Mouse (Mus musculus) hindbrain, embryonic 10.5 days (tissue): ENCODE data around the gene Srsf6. TPM values are rescaled to one million over a fixed set of nuclear protein-coding genes. Genes with fewer than 3 reads are reported as not detected.

Experiments used
- DNase-seq: peaks from one replicate; pipeline ENCODE4 v3.0.0-alpha.2; 2017; ENCODE audit warnings: low spot score
- H3K27ac ChIP-seq: fragments of 300-500 bp; sonication (generic); 2 replicates; pipeline ENCODE4 v1.5.1; 2016; ENCODE audit warnings: mild to moderate bottlenecking, moderate library complexity
- H3K27me3 ChIP-seq: fragments of 300-500 bp; sonication (generic); 2 replicates; pipeline ENCODE4 v1.6.1; 2016; ENCODE audit warnings: mild to moderate bottlenecking; ENCODE audit not compliant: poor library complexity, insufficient read depth, severe bottlenecking
- H3K36me3 ChIP-seq: fragments of 300-500 bp; sonication (generic); 2 replicates; pipeline ENCODE4 v1.6.1; 2016; ENCODE audit warnings: mild to moderate bottlenecking, moderate library complexity
- H3K4me1 ChIP-seq: fragments of 300-500 bp; sonication (generic); replicated peaks from 2 replicates; pipeline ENCODE4 v1.6.1; 2016; ENCODE audit warnings: mild to moderate bottlenecking
- H3K4me3 ChIP-seq: fragments of 300-500 bp; sonication (generic); 2 replicates; pipeline ENCODE4 v1.5.1; 2016; ENCODE audit warnings: mild to moderate bottlenecking, moderate library complexity
- H3K9me3 ChIP-seq: fragments of 300-500 bp; sonication (generic); 2 replicates; pipeline ENCODE4 v1.6.1; 2016; ENCODE audit warnings: mild to moderate bottlenecking, moderate library complexity
- WGBS: fragments of 180-500 bp; shearing (Covaris S2); methylation state at CpG from one replicate; pipeline ENCODE4 v1.1.7; 2016; 5-methylcytosine and 5-hydroxymethylcytosine counted together
- polyA plus RNA-seq: library from polyadenylated mRNA; unstranded; fragments of >200 nt; fragmentation: Nextera tagmentation; extraction: Ambion mirVana; gene quantifications from 2 replicates; pipeline ENCODE4 v1.2.1, GENCODE M21; 2016

Gene Srsf6
- polyA plus RNA-seq, 1 experiment from 2014 or later = 257 TPM

DNA sequence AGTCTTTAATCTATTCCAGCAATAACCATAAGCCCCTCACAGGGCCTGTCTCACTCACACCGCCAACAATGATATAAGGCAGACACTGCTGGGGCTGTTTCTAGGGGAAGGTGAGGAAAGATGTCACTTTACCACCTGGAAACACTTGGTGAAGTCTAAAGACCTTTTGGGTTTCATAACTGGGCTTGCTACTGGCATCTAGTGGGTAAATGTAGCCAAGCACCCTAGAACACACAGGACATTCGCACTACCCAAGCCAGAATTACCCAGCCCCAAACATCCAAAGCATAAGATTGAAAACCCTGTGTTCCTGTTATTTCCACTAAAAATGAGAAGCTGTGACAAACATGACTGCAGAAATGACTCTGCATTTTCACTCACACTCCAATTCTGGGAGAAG, 16.8 kb upstream of the Srsf6 start:
- no peak overlapping the region for H3K4me3 ChIP-seq
- no peak overlapping the region for H3K27ac ChIP-seq
- H3K36me3 ChIP-seq = no peaks in the 10 kb centered on the region
- WGBS = 66% methylated on average over 2 of the region's 2 CpGs
- no peak for DNase-seq
- H3K4me1 ChIP-seq = peaks cover 4% of the 10 kb centered on the region; the same call in 1 of the 2 replicates
- no peaks in the 10 kb centered on the region for H3K27me3 ChIP-seq
- H3K9me3 ChIP-seq = no peaks in the 10 kb centered on the region

DNA sequence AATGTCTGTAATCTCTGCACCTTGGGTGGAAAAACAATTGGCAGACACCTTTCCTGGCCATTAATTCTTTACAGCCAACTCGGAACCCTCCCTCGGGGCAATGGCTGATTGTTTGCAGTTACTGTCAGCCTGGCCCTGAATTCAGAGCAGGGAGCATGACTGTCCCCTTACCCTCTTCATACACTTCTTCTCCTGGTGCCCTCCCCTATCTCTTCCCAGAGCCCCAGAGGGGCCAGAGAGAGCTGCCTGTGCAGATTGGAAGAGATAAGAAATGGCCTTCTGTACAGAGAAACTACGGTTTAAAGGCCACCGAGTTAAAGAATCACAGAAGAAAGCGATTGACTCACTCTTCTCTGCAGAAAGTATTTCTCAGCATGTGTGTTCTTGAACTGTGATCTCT, 11.4 kb upstream of the Srsf6 start:
- no peak for DNase-seq
- Histone ChIP-seq H3K9me3 (no peaks in the 10 kb centered on the region), H3K36me3 (no peaks in the 10 kb centered on the region), H3K4me1 (peaks cover 3% of the 10 kb centered on the region; the same call in 1 of the 2 replicates), H3K4me3 (no peak overlapping the region), H3K27me3 (no peaks in the 10 kb centered on the region), H3K27ac (no peak overlapping the region)
- 80% methylated on average over 5 of the region's 5 CpGs for WGBS

DNA sequence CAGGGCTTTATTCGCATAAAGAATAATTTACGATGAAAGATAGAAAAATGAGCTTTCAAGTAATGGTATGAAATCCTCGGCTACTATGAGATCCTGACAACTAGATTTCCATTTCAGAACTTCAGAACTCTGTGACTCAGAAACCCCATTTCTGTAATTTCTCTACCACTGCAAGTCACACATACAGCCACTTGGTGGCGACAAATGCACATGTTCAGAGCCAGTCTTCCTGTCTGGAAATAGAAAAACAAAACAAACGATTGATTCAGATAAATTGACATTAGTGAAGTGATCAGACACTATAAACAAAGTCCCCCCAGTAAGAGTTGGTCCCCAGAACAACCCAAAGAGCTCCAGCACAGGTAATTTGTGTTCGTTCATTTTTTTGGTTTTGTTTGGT, 9.1 kb upstream of the Srsf6 start:
- no peak for DNase-seq
- no peaks in the 10 kb centered on the region for H3K36me3 ChIP-seq
- no peaks in the 10 kb centered on the region for H3K9me3 ChIP-seq
- H3K4me3 ChIP-seq = no peak overlapping the region
- 18% methylated on average over 6 of the region's 6 CpGs for WGBS
- H3K27me3 ChIP-seq = no peaks in the 10 kb centered on the region
- H3K4me1 ChIP-seq = peaks cover 3% of the 10 kb centered on the region; the same call in 1 of the 2 replicates
- no peak overlapping the region for H3K27ac ChIP-seq

DNA sequence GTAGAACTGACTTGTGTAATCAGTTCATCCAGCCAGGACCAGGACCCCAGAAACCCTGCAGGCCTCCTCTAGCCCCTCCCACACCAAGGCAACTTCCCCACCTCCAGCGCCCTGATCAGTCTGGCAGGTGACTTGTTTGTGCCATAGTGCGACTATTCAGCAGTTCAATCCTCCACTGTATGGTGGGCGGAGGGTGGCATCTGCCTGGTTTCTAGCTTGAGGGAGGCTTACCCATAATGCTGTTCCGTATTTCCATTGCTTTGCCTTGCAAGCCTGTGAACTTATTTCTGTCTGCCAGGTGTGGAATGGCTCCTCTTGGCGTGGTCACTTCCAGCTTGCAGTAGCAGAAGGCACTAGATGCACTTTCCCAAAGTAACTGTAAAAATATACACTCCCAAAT, 8.5 kb upstream of the Srsf6 start:
- peaks cover 3% of the 10 kb centered on the region; the same call in 1 of the 2 replicates for H3K4me1 ChIP-seq
- H3K27me3 ChIP-seq = no peaks in the 10 kb centered on the region
- no peak overlapping the region for H3K27ac ChIP-seq
- H3K9me3 ChIP-seq = no peaks in the 10 kb centered on the region
- no peak for DNase-seq
- H3K4me3 ChIP-seq = no peak overlapping the region
- no peaks in the 10 kb centered on the region for H3K36me3 ChIP-seq
- 76% methylated on average over 5 of the region's 5 CpGs for WGBS

DNA sequence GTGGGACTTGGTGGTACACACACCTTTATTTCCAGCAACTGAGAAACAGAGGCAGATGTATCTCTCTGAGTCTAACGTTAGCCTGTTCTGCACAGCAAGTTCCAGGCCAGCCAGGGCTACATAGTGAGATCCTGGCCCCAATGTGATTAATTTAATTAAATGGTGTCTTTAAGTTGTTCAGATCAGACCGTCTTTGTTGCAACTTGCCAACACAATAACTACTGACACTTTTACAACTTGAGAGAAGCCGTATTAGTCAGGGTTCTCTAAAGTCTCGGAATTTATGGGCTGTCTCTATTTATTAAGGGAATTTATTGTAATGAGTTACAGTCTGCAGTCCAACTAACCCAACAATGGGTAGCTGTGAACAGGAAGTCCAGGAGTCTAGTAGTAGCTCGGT, 7.2 kb upstream of the Srsf6 start:
- 87% methylated on average over 5 of the region's 5 CpGs for WGBS

GRCm38 (mm10) chr2:162927918-162928585, 3.3 kb upstream of the Srsf6 start:
- Histone ChIP-seq H3K36me3 (peaks cover 11% of the 10 kb centered on the region), H3K4me1 (peaks cover 16% of the 10 kb centered on the region), H3K27me3 (peaks cover 12% of the 10 kb centered on the region), H3K27ac (no peak overlapping the region), H3K4me3 (no peak overlapping the region), H3K9me3 (no peaks in the 10 kb centered on the region)
- no peak for DNase-seq
- WGBS = 64% methylated on average over 3 of the region's 3 CpGs

More for the DNA sequence above, 7.2 kb upstream of the Srsf6 start:
- no peaks in the 10 kb centered on the region for H3K36me3 ChIP-seq
- peaks cover 6% of the 10 kb centered on the region; the same call in 1 of the 2 replicates for H3K27me3 ChIP-seq
- H3K4me3 ChIP-seq = no peak overlapping the region
- no peak overlapping the region for H3K27ac ChIP-seq
- DNase-seq = no peak
- H3K4me1 ChIP-seq = no peaks in the 10 kb centered on the region
- no peaks in the 10 kb centered on the region for H3K9me3 ChIP-seq

DNA sequence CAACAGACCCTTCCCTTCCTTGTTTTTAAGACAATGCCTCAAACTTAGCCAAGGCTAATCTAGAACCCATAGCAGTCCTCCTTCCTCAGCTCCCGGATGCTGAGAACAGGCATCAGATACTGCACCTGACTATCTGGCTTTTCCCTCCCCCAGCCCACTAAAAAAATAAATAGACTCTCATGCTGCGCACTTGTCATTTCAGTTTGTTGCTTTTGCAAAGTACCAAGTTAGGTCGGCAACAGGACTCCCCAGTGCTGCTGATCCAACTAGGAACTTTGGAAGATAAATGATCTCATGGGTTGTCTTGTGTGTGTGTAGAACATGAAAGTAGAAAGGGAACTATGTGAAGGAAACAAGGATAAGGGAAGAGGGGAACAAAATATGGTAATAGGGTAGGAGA, 1.6 kb upstream of the Srsf6 start:
- WGBS = 77% methylated on average over 3 of the region's 3 CpGs
- H3K9me3 ChIP-seq = no peaks in the 10 kb centered on the region
- H3K4me1 ChIP-seq = peaks cover 20% of the 10 kb centered on the region
- no peak for DNase-seq
- no peak overlapping the region for H3K4me3 ChIP-seq
- no peak overlapping the region for H3K27ac ChIP-seq
- H3K27me3 ChIP-seq = peaks cover 12% of the 10 kb centered on the region
- H3K36me3 ChIP-seq = peaks cover 28% of the 10 kb centered on the region

- H3K27me3 ChIP-seq = peaks cover 12% of the 10 kb centered on the region
- peak overlapping the region; percentile 100 for H3K4me3 ChIP-seq
- DNase-seq = no peak
- H3K4me1 ChIP-seq = peaks cover 20% of the 10 kb centered on the region
- WGBS = 1% methylated on average over 18 of the region's 18 CpGs
- peaks cover 37% of the 10 kb centered on the region for H3K36me3 ChIP-seq
- no peaks in the 10 kb centered on the region for H3K9me3 ChIP-seq
- peak overlapping the region; percentile 100 for H3K27ac ChIP-seq
Measured at GRCm38 (mm10) chr2:162930516-162931122, 709 bp upstream of the Srsf6 start.

- under 1% methylated on average over 98 of the region's 103 CpGs for WGBS
Measured at GRCm38 (mm10) chr2:162931674-162932650, 634 bp downstream of the Srsf6 start.

GRCm38 (mm10) chr2:162932706-162933105, 1.4 kb downstream of the Srsf6 start:
- peak; percentile 45 for DNase-seq
- Histone ChIP-seq H3K9me3 (no peaks in the 10 kb centered on the region), H3K27ac (peak overlapping the region; percentile 100), H3K27me3 (peaks cover 12% of the 10 kb centered on the region), H3K4me3 (peak overlapping the region; percentile 100), H3K4me1 (peaks cover 20% of the 10 kb centered on the region), H3K36me3 (peaks cover 57% of the 10 kb centered on the region)
- WGBS = 38% methylated on average over 4 of the region's 4 CpGs

More at GRCm38 (mm10) chr2:162931674-162932650, 634 bp downstream of the Srsf6 start:
- Histone ChIP-seq H3K27ac (peak overlapping the region; percentile 100), H3K36me3 (peaks cover 50% of the 10 kb centered on the region), H3K27me3 (peaks cover 12% of the 10 kb centered on the region), H3K4me3 (peak overlapping the region; percentile 100), H3K9me3 (no peaks in the 10 kb centered on the region), H3K4me1 (peaks cover 20% of the 10 kb centered on the region)
- DNase-seq = peak; percentile 63

GRCm38 (mm10) chr2:162934421-162934820, 3.1 kb downstream of the Srsf6 start:
- Histone ChIP-seq H3K27ac (no peak overlapping the region), H3K4me3 (no peak overlapping the region), H3K27me3 (peaks cover 4% of the 10 kb centered on the region), H3K4me1 (peaks cover 20% of the 10 kb centered on the region), H3K9me3 (no peaks in the 10 kb centered on the region), H3K36me3 (peaks cover 73% of the 10 kb centered on the region)
- 96% methylated on average over 19 of the region's 19 CpGs for WGBS
- no peak for DNase-seq

GRCm38 (mm10) chr2:162935700-162936099, 4.4 kb downstream of the Srsf6 start:
- H3K27ac ChIP-seq = no peak overlapping the region
- peaks cover 86% of the 10 kb centered on the region for H3K36me3 ChIP-seq
- peaks cover 2% of the 10 kb centered on the region for H3K27me3 ChIP-seq
- DNase-seq = no peak
- H3K4me1 ChIP-seq = peaks cover 11% of the 10 kb centered on the region
- H3K9me3 ChIP-seq = no peaks in the 10 kb centered on the region
- H3K4me3 ChIP-seq = no peak overlapping the region
- WGBS = 98% methylated on average over 3 of the region's 3 CpGs
